Mouse (Mus musculus) liver, embryonic 14.5 days (tissue): ENCODE measurements around the gene Jarid2. TPM values are rescaled to one million over a fixed set of nuclear protein-coding genes. Genes with fewer than 3 reads are reported as not detected.

Experiments
- ATAC-seq: fragments of 200-750 bp; cut with Nextera tagmentation; 2 replicates; pipeline ENCODE4 v1.8.0; 2017; ENCODE audit warnings: moderate number of reproducible peaks, mild to moderate bottlenecking, moderate library complexity; ENCODE audit not compliant: insufficient read depth
- DNase-seq, 3 experiments: peaks; one replicate each; pipeline ENCODE4 v3.0.0-alpha.2; 2012 to 2013; ENCODE audit warnings: low read depth in 3 of 3, low spot score in 3 of 3
- H3K27ac ChIP-seq: fragments of 300-500 bp; sonication (generic); 2 replicates; pipeline ENCODE4 v1.5.1; 2014; ENCODE audit warnings: moderate library complexity, mild to moderate bottlenecking, control low read depth, inconsistent platforms
- H3K27me3 ChIP-seq: fragments of 300-500 bp; sonication (generic); 2 replicates; pipeline ENCODE4 v1.6.1; 2014; ENCODE audit warnings: mild to moderate bottlenecking, low read length, moderate library complexity; ENCODE audit not compliant: control insufficient read depth, insufficient read depth
- H3K36me3 ChIP-seq: fragments of 300-500 bp; sonication (generic); replicated peaks from 2 replicates; pipeline ENCODE4 v1.6.1; 2014; ENCODE audit warnings: low read depth; ENCODE audit not compliant: control insufficient read depth, insufficient read depth
- H3K4me1 ChIP-seq, 2 experiments: fragments of 200-500 bp in 1 of 2; fragments of 300-500 bp in 1 of 2; sonication (generic) in 1 of 2; replicated peaks; 2 replicates each; pipeline ENCODE4 v1.6.1; 2012 to 2014; ENCODE audit warnings: antibody characterized with exemption in 1 of 2, inconsistent platforms in 1 of 2, low read length in 1 of 2; ENCODE audit not compliant: control insufficient read depth in 2 of 2, insufficient read depth in 2 of 2
- H3K4me2 ChIP-seq: fragments of 300-500 bp; sonication (generic); 2 replicates; pipeline ENCODE4 v1.6.1; 2014; ENCODE audit warnings: low read depth, mild to moderate bottlenecking, control low read depth, moderate library complexity
- H3K4me3 ChIP-seq, 2 experiments: fragments of 200-500 bp in 1 of 2; fragments of 300-500 bp in 1 of 2; sonication (generic) in 1 of 2; 2 replicates each; pipeline ENCODE4 v1.5.1; 2012 to 2014; ENCODE audit warnings: low read depth in 2 of 2, low read length in 2 of 2, mild to moderate bottlenecking in 2 of 2, control low read depth in 1 of 2, inconsistent platforms in 1 of 2, moderate library complexity in 1 of 2; ENCODE audit not compliant: insufficient read depth in 1 of 2
- H3K9ac ChIP-seq: fragments of 300-500 bp; sonication (generic); replicated peaks from 2 replicates; pipeline ENCODE4 v1.6.1; 2014; ENCODE audit warnings: mild to moderate bottlenecking, control low read depth, moderate library complexity
- H3K9me3 ChIP-seq: fragments of 300-500 bp; sonication (generic); 2 replicates; pipeline ENCODE4 v1.6.1; 2016; ENCODE audit warnings: low read length, mixed read lengths; ENCODE audit not compliant: control insufficient read depth
- CTCF ChIP-seq: IDR thresholded peaks from 2 replicates; pipeline ENCODE4 v1.5.1; 2016; ENCODE audit warnings: antibody characterized with exemption, low read depth, control low read depth
- EP300 ChIP-seq: IDR thresholded peaks from 2 replicates; pipeline ENCODE4 v1.6.1; 2016; ENCODE audit warnings: antibody characterized with exemption, low read depth
- WGBS: fragments of 180-500 bp; shearing (Covaris S2); extraction: QIAGEN DNeasy Blood & Tissue Kit; methylation state at CpG from one replicate; pipeline ENCODE4 v1.1.7; 2014; ENCODE audit not compliant: insufficient replicate concordance; 5-methylcytosine and 5-hydroxymethylcytosine counted together
- polyA plus RNA-seq, 2 experiments: library from polyadenylated mRNA; depleted of rRNA in 1 of 2; stranded (reverse) in 1 of 2; unstranded in 1 of 2; fragments of >200 nt; fragmentation: Nextera tagmentation in 1 of 2; extraction: Ambion mirVana in 1 of 2; gene quantifications; 2 replicates each; pipeline versions ENCODE4 v1.2.1 to v1.2.3; 2012 to 2014

The Jarid2 gene
- polyA plus RNA-seq, 2 experiments: 4.9 to 5.9 TPM

DNA sequence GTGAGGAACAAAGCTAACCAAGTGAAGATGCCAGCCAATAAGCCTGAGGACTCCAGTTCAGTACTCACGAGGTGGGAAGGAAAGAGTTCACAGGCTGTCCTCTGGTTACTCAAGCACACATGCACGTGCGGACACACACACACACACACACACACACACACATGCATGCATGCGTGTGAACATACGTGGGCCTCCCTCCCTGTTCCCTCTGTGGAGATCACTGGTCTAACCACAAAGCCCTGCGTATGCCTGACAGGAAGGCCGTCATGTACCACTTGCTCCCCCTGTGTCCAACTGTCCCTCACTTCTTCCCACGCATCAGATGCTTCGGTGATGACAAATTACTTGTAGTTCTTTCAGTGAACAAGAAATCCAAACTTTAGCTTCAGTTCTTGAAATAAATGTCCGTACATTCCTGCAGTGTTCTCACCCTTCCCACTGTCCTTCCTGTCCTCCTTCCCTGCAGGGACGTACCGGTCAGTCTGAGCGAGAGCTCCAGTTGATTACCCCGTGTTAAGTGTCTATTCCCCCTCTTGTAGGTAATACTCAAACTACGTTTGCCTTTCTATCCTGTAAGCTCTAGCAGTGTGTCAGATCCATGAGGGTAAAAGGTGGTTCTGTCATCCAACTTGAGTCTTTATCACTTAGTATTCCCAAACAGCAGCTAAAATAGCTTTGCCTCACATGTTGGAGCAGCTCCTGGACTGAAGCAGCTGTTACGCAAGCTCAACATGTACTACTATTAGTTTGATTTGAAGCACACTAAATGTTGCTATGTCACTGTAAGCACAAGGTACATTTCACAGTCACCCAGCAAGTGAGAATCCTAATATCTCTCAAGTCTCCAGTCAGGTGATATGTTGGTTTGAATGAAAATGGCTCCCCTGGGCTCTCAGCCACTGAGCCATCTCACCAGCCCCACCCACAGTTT lies 219.3 kb downstream of the Jarid2 start:
- H3K9me3 ChIP-seq: no peaks in the 10 kb centered on the region
- no peak overlapping the region for H3K27ac ChIP-seq
- no peak overlapping the region for H3K4me2 ChIP-seq
- no peaks in the 10 kb centered on the region for H3K27me3 ChIP-seq
- WGBS: 75% methylated on average over 16 of the region's 16 CpGs
- no peak overlapping the region for H3K9ac ChIP-seq
- TF ChIP-seq CTCF (no peak), EP300 (no peak)
- H3K36me3 ChIP-seq: no peaks in the 10 kb centered on the region
- DNase-seq: no peak
- H3K4me3 ChIP-seq: no peak overlapping the region
- H3K4me1 ChIP-seq: peaks cover 0 to 6% of the 10 kb centered on the region in 2 experiments; a peak in 3 of 4 replicates
- ATAC-seq: no peak

- ATAC-seq (no peak), DNase-seq (peak in 1 of 3 experiments; percentile 11)
- Histone ChIP-seq H3K27ac (no peak overlapping the region), H3K36me3 (no peaks in the 10 kb centered on the region), H3K4me3 (no peak overlapping the region), H3K9me3 (no peaks in the 10 kb centered on the region), H3K9ac (no peak overlapping the region), H3K27me3 (no peaks in the 10 kb centered on the region), H3K4me1 (peaks cover 0 to 8% of the 10 kb centered on the region in 2 experiments; a peak in 3 of 4 replicates), H3K4me2 (no peak overlapping the region)
- WGBS: 24% methylated on average over 10 of the region's 10 CpGs
- TF ChIP-seq CTCF: peak; percentile 35; the same call in 1 of the 2 replicates
- TF ChIP-seq EP300: no peak
Measured at GRCm38 (mm10) chr13:44952393-44953086, 223.3 kb downstream of the Jarid2 start.

GRCm38 (mm10) chr13:44953546-44954231 lies 224.4 kb downstream of the Jarid2 start:
- ATAC-seq: no peak
- no peaks in the 10 kb centered on the region for H3K36me3 ChIP-seq
- WGBS: 66% methylated on average over 8 of the region's 8 CpGs

GRCm38 (mm10) chr13:44954232-44954568 lies 224.9 kb downstream of the Jarid2 start:
- Histone ChIP-seq H3K27me3 (no peaks in the 10 kb centered on the region), H3K9ac (no peak overlapping the region), H3K36me3 (no peaks in the 10 kb centered on the region), H3K4me3 (no peak overlapping the region), H3K9me3 (no peaks in the 10 kb centered on the region), H3K4me1 (peaks cover 0 to 8% of the 10 kb centered on the region in 2 experiments; a peak in 3 of 4 replicates), H3K4me2 (no peak overlapping the region), H3K27ac (no peak overlapping the region)
- no peak for ATAC-seq
- no peak for DNase-seq
- 70% methylated on average over 1 of the region's 1 CpGs for WGBS
- TF ChIP-seq EP300 (no peak), CTCF (no peak)

More at GRCm38 (mm10) chr13:44953546-44954231, 224.4 kb downstream of the Jarid2 start:
- no peaks in the 10 kb centered on the region for H3K9me3 ChIP-seq
- H3K4me3 ChIP-seq: no peak overlapping the region
- H3K9ac ChIP-seq: no peak overlapping the region
- H3K27ac ChIP-seq: no peak overlapping the region
- TF ChIP-seq EP300 (no peak), CTCF (no peak)
- no peak for DNase-seq
- H3K4me2 ChIP-seq: no peak overlapping the region
- H3K4me1 ChIP-seq: peaks cover 0 to 8% of the 10 kb centered on the region in 2 experiments; a peak in 3 of 4 replicates
- no peaks in the 10 kb centered on the region for H3K27me3 ChIP-seq
